Mouse (Mus musculus): ENCODE data around the gene Rufy4.

GRCm38 (mm10) chr1:74109670-74110069, 15.7 kb upstream of the Rufy4 start:
- no peak for TF ChIP-seq CTCF (IDR thresholded peaks at IDR 0.05)
- TF ChIP-seq EP300 (IDR thresholded peaks at IDR 0.05), result no peak
